ENCODE assay signal across 18 mouse cellular contexts in the genomic region with DNA sequence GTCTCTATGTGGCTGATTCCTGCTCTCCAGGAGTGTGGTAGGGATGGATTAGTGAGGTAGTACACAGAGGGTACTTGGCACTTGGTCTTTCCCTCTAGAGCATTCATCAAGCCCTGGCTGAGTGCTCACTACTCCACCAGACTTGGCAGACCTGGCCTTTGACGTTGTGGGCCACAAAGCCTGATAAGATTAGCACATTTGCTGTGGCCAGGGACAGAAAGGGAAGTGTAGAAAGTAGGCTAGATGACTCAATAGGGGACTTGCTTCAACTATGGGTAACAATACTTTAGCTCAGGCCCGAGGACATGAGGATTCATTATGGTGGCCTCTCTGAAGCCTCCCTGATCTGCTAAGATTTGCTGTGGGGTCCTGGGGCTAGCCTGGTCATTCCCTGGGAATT.
"Had no signal": no experiment of that assay in that cellular context is flagged by ENCODE, and none has a peak within 500 bp of the region (broad histone marks: within the 10 kb centered on the region; RNA-seq: fewer than 3 reads in every experiment).

No protein-coding gene starts in this region.

- H3K27me3 ChIP-seq: liver, embryonic 13.5 days; liver, embryonic 15.5 days; lung, embryonic 15.5 days; midbrain, embryonic 13.5 days; midbrain, embryonic 15.5 days; neural tube, embryonic 12.5 days; stomach, embryonic 15.5 days had no signal

- H3K4me3 ChIP-seq: liver, embryonic 13.5 days; liver, embryonic 15.5 days; lung, embryonic 15.5 days; megakaryocyte, embryonic 14.5 days; midbrain, embryonic 13.5 days; midbrain, embryonic 15.5 days; neural tube, embryonic 12.5 days; stomach, embryonic 15.5 days had no signal

- H3K9ac ChIP-seq: liver, embryonic 13.5 days; liver, embryonic 15.5 days; liver, postnatal 0 days; lung, embryonic 15.5 days; midbrain, embryonic 13.5 days; midbrain, embryonic 15.5 days; neural tube, embryonic 12.5 days; stomach, embryonic 15.5 days had no signal

- ATAC-seq: liver, postnatal 0 days; lung, postnatal 0 days; midbrain, embryonic 13.5 days; midbrain, embryonic 15.5 days had no signal

- H3K9me3 ChIP-seq: liver, embryonic 13.5 days; liver, embryonic 15.5 days; lung, embryonic 15.5 days; midbrain, embryonic 13.5 days; midbrain, embryonic 15.5 days; neural tube, embryonic 12.5 days; stomach, embryonic 15.5 days had no signal

- H3K27ac ChIP-seq: liver, embryonic 13.5 days; liver, embryonic 15.5 days; lung, embryonic 15.5 days; macrophage; midbrain, embryonic 13.5 days; midbrain, embryonic 15.5 days; neural tube, embryonic 12.5 days; stomach, embryonic 15.5 days; stomach, postnatal 0 days had no signal

- H3K36me3 ChIP-seq: liver, embryonic 13.5 days; liver, embryonic 15.5 days; lung, embryonic 15.5 days; midbrain, embryonic 13.5 days; midbrain, embryonic 15.5 days; neural tube, embryonic 12.5 days; stomach, embryonic 15.5 days had no signal

- H3K4me1 ChIP-seq: liver, embryonic 13.5 days; liver, embryonic 15.5 days; lung, embryonic 15.5 days; midbrain, embryonic 15.5 days; neural tube, embryonic 12.5 days; stomach, embryonic 15.5 days had no signal

- DNase-seq: liver, embryonic 13.5 days; liver, postnatal 0 days; lung, adult 2 months; lung, postnatal 14 days; lung, postnatal 36 days; right cerebral cortex, postnatal 25 days; thymus, postnatal 25 days; thymus, postnatal 4 days had no signal
